Mouse (Mus musculus) left cerebral cortex, postnatal 10 days (tissue): ENCODE results near the gene Cmip. TPM values are rescaled to one million over a fixed set of nuclear protein-coding genes. Genes with fewer than 3 reads are reported as not detected.
A peak's percentile ranks its signal among the peaks of the same experiment; 100 is the strongest.

ENCODE experiments used
- DNase-seq, 2 experiments: peaks; one replicate each; pipeline ENCODE4 v3.0.0; 2021 to 2022; ENCODE audit warnings: low spot score in 2 of 2, mixed read lengths in 1 of 2; ENCODE audit errors: extremely low spot score in 1 of 2
- intact Hi-C: fragments of 180-260 bp; cut with DNase I; formaldehyde crosslinking; loops from one replicate; pipeline ENCODE4 v1.15.1; 2025
- total RNA-seq, 2 experiments: library from RNA; stranded (reverse); gene quantifications; 2 replicates each; pipeline ENCODE4 v1.2.3; 2021

The Cmip gene
- total RNA-seq, 2 experiments from 2014 or later = 369 to 379 TPM

GRCm38 (mm10) chr8:117455701-117456100, 198.8 kb downstream of the Cmip start:
- no peak for DNase-seq
- intact Hi-C loops = no loop called here

- DNase-seq = no peak
Observed at GRCm38 (mm10) chr8:117458440-117458839, 201.6 kb downstream of the Cmip start.

GRCm38 (mm10) chr8:117462701-117463284, 205.9 kb downstream of the Cmip start:
- intact Hi-C loops = loop anchor here (5.0 kb wide), 1 partner anchor 85 kb away; no protein-coding TSS in a partner anchor
- no peak for DNase-seq

More at GRCm38 (mm10) chr8:117458440-117458839, 201.6 kb downstream of the Cmip start:
- intact Hi-C loops = no loop called here

GRCm38 (mm10) chr8:117464525-117464924, 207.7 kb downstream of the Cmip start:
- DNase-seq = no peak
- intact Hi-C loops = loop anchor here (5.0 kb wide), 1 partner anchor 87 kb away; no protein-coding TSS in a partner anchor

GRCm38 (mm10) chr8:117465250-117465649, 208.4 kb downstream of the Cmip start:
- peak; percentile 73 to 80 for DNase-seq
- intact Hi-C loops = no loop called here

- intact Hi-C loops = loop anchor here (2.0 kb wide), 1 partner anchor 243 kb away; no protein-coding TSS in a partner anchor
- no peak for DNase-seq
Observed at GRCm38 (mm10) chr8:117467466-117467865, 210.6 kb downstream of the Cmip start.

GRCm38 (mm10) chr8:117469431-117470341, 212.8 kb downstream of the Cmip start:
- DNase-seq = no peak
- intact Hi-C loops = loop anchor here (10.0 kb wide), 2 partner anchors 365 to 475 kb away; partner anchors contain the start of gene Gcsh

GRCm38 (mm10) chr8:117470342-117470781, 213.5 kb downstream of the Cmip start:
- peak; percentile 88 to 90 for DNase-seq
- intact Hi-C loops = loop anchor here (10.0 kb wide), 2 partner anchors 366 to 476 kb away; partner anchors contain the start of gene Gcsh

- DNase-seq = peak in 1 of 2 experiments; percentile 82
- intact Hi-C loops = loop anchor here (10.0 kb wide), 2 partner anchors 366 to 476 kb away; partner anchors contain the start of gene Gcsh
Observed at GRCm38 (mm10) chr8:117471174-117471573, 214.3 kb downstream of the Cmip start.

GRCm38 (mm10) chr8:117471655-117472054, 214.8 kb downstream of the Cmip start:
- intact Hi-C loops = loop anchor here (10.0 kb wide), 2 partner anchors 367 to 477 kb away; partner anchors contain the start of gene Gcsh
- no peak for DNase-seq

- intact Hi-C loops = loop anchor here (10.0 kb wide), 2 partner anchors 368 to 478 kb away; partner anchors contain the start of gene Gcsh
- DNase-seq = no peak
Observed at GRCm38 (mm10) chr8:117472332-117472731, 215.5 kb downstream of the Cmip start.

- intact Hi-C loops = loop anchor here (10.0 kb wide), 2 partner anchors 370 to 480 kb away; partner anchors contain the start of gene Gcsh
- peak; percentile 89 to 92 for DNase-seq
Observed at GRCm38 (mm10) chr8:117474944-117475343, 218.1 kb downstream of the Cmip start.

- intact Hi-C loops = loop anchor here (10.0 kb wide), 2 partner anchors 371 to 481 kb away; partner anchors contain the start of gene Gcsh
- peak in 1 of 2 experiments; percentile 56 for DNase-seq
Observed at GRCm38 (mm10) chr8:117475819-117476218, 219.0 kb downstream of the Cmip start.

GRCm38 (mm10) chr8:117478082-117478481, 221.2 kb downstream of the Cmip start:
- intact Hi-C loops = loop anchor here (10.0 kb wide), 2 partner anchors 373 to 483 kb away; partner anchors contain the start of gene Gcsh
- DNase-seq = no peak

GRCm38 (mm10) chr8:117479996-117480395, 223.1 kb downstream of the Cmip start:
- no peak for DNase-seq
- intact Hi-C loops = loop anchor here (10.0 kb wide), 2 partner anchors 375 to 485 kb away; partner anchors contain the start of gene Gcsh

GRCm38 (mm10) chr8:117480516-117480915, 223.7 kb downstream of the Cmip start:
- intact Hi-C loops = no loop called here
- DNase-seq = no peak

- intact Hi-C loops = no loop called here
- no peak for DNase-seq
Observed at GRCm38 (mm10) chr8:117481830-117482229, 225.0 kb downstream of the Cmip start.

- intact Hi-C loops = loop anchor here (5.0 kb wide), 1 partner anchor 83 kb away; no protein-coding TSS in a partner anchor
- no peak for DNase-seq
Observed at GRCm38 (mm10) chr8:117484731-117485130, 227.9 kb downstream of the Cmip start.

- DNase-seq = no peak
- intact Hi-C loops = loop anchor here (5.0 kb wide), 1 partner anchor 82 kb away; no protein-coding TSS in a partner anchor
Observed at GRCm38 (mm10) chr8:117485316-117485715, 228.5 kb downstream of the Cmip start.
